Mouse (Mus musculus) limb, embryonic 14.5 days (tissue): Measurements from ENCODE around the gene BC030867. TPM values are rescaled to one million over a fixed set of nuclear protein-coding genes. Genes with fewer than 3 reads are reported as not detected.
A peak's percentile ranks its signal among the peaks of the same experiment; 100 is the strongest.

Source experiments
- ATAC-seq: fragments of 200-750 bp; cut with Nextera tagmentation; 2 replicates; pipeline ENCODE4 v1.8.0; 2017; ENCODE audit warnings: low read depth, moderate number of reproducible peaks, moderate TSS enrichment; ENCODE audit not compliant: low FRiP score
- DNase-seq: peaks from one replicate; pipeline ENCODE4 v3.0.0-alpha.2; 2015; ENCODE audit warnings: low spot score
- H3K27ac ChIP-seq: fragments of 300-500 bp; sonication (generic); replicated peaks from 2 replicates; pipeline ENCODE4 v1.5.1; 2014; ENCODE audit warnings: low read depth, mild to moderate bottlenecking, low read length, moderate library complexity, mixed read lengths
- H3K27me3 ChIP-seq: fragments of 300-500 bp; sonication (generic); 2 replicates; pipeline ENCODE4 v1.6.1; 2014; ENCODE audit warnings: low read length, mixed read lengths; ENCODE audit not compliant: control insufficient read depth, insufficient read depth
- H3K36me3 ChIP-seq: fragments of 300-500 bp; sonication (generic); 2 replicates; pipeline ENCODE4 v1.6.1; 2014; ENCODE audit warnings: mild to moderate bottlenecking, low read length, moderate library complexity, mixed read lengths; ENCODE audit not compliant: control insufficient read depth, insufficient read depth
- H3K4me1 ChIP-seq: fragments of 300-500 bp; sonication (generic); 2 replicates; pipeline ENCODE4 v1.6.1; 2014; ENCODE audit warnings: antibody characterized with exemption, low read length, mixed read lengths; ENCODE audit not compliant: control insufficient read depth, insufficient read depth
- H3K4me2 ChIP-seq: fragments of 300-500 bp; sonication (generic); replicated peaks from 2 replicates; pipeline ENCODE4 v1.6.1; 2014; ENCODE audit warnings: low read depth, mild to moderate bottlenecking, low read length, moderate library complexity; ENCODE audit not compliant: severe bottlenecking
- H3K4me3 ChIP-seq: fragments of 300-500 bp; sonication (generic); replicated peaks from 2 replicates; pipeline ENCODE4 v1.5.1; 2014; ENCODE audit warnings: low read length
- H3K9ac ChIP-seq: fragments of 300-500 bp; sonication (generic); 2 replicates; pipeline ENCODE4 v1.6.1; 2014; ENCODE audit warnings: mild to moderate bottlenecking, low read depth, low read length, moderate library complexity; ENCODE audit not compliant: severe bottlenecking
- H3K9me3 ChIP-seq: fragments of 300-500 bp; sonication (generic); 2 replicates; pipeline ENCODE4 v1.6.1; 2016; ENCODE audit warnings: low read length; ENCODE audit not compliant: control insufficient read depth
- POLR2A ChIP-seq: fragments of 200-500 bp; IDR thresholded peaks from 2 replicates; pipeline ENCODE4 v1.8.0; 2012; ENCODE audit warnings: inconsistent platforms, mild to moderate bottlenecking, moderate library complexity, borderline replicate concordance; ENCODE audit not compliant: insufficient read depth, insufficient read length; ENCODE audit errors: extremely low read depth
- WGBS: fragments of 180-500 bp; shearing (Covaris S2); extraction: QIAGEN DNeasy Blood & Tissue Kit; methylation state at CpG from one replicate; pipeline ENCODE4 v1.1.7; 2014; 5-methylcytosine and 5-hydroxymethylcytosine counted together
- polyA plus RNA-seq, 2 experiments: library from polyadenylated mRNA; depleted of rRNA in 1 of 2; stranded (reverse) in 1 of 2; unstranded in 1 of 2; fragments of >200 nt; fragmentation: Nextera tagmentation in 1 of 2; extraction: Ambion mirVana in 1 of 2; gene quantifications; 2 replicates each; pipeline versions ENCODE4 v1.2.1 to v1.2.3; 2012 to 2014

BC030867 gene
- polyA plus RNA-seq (2012; rRNA removed) (14.2 and 15.4 TPM in 2 replicates), polyA plus RNA-seq (2014; fragmentation: Nextera tagmentation; extraction: Ambion mirVana) (11.8 and 11.9 TPM in 2 replicates)

DNA sequence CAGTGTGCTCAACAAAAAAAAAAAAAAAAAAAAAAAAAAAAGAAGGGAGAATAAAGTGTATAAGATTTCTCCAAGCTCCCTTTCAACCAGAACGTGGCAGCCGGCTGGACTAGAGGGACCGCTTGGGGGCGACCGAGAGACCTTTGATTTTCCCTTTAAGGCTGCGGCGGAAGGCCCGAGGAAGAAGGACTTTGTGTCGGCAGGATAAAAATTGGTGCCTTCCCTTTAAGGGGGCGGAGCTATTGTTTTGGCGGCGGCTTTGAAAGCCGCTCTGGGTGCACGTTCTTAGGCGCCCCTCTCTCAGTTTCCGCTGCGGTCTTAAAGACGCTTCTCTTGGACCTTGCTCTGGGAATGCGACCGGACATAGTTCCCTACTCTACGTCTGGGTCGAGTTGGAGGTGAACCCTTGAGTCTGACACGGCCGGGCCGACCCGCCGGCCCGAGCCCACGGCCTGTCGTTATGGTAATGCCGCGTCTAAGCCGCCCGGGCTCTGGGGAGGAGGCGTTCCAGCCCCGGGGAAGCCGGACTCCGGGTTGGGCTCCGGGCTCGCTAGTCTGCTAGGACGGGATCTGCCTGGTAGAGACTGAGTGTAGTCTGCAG, at the start of gene BC030867:
Gene BC030867, plus strand, starts transcription at position 253 of the 601 bp plus-strand sequence.
- H3K4me3 ChIP-seq: peak within 1 kb of the TSS; percentile 70
- no peak within 1 kb of the TSS for H3K27ac ChIP-seq
- peak within 1 kb of the TSS; percentile 64 for H3K9ac ChIP-seq
- WGBS: 0% methylated on average over 38 of the region's 41 CpGs
- no peaks in the 10 kb centered on the region for H3K9me3 ChIP-seq
- DNase-seq (peak; percentile 98), ATAC-seq (peak; percentile 67)
- H3K4me2 ChIP-seq: peak within 1 kb of the TSS; percentile 96
- peaks cover 19% of the 10 kb centered on the region; the same call in 1 of the 2 replicates for H3K4me1 ChIP-seq
- peak; percentile 22; the same call in 1 of the 2 replicates for TF ChIP-seq POLR2A
- H3K36me3 ChIP-seq: peaks cover 10% of the 10 kb centered on the region; the same call in 1 of the 2 replicates
- H3K27me3 ChIP-seq: no peaks in the 10 kb centered on the region

DNA sequence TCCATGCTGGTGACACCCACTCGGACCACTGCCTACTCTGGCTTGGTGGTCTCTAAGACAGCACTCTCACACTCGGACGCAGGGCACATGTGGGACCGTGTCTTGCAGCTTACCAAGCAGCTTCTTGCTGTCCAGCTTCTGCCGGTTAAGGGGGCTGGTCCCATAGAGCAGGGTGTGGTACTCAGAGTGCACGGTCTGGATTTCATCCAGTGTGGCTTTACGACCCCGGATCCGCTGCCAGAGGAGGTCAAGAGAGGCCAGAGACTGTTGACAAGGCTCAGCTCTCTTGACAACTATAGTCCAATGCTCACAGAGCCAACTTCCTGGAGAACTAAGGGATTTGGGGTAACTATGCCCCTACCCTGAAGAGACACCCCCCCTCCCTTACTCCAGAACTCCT, 48.8 kb upstream of the BC030867 start:
- H3K9me3 ChIP-seq: no peaks in the 10 kb centered on the region
- DNase-seq (no peak), ATAC-seq (no peak)
- H3K9ac ChIP-seq: no peak overlapping the region
- H3K36me3 ChIP-seq: peaks cover 98% of the 10 kb centered on the region
- no peaks in the 10 kb centered on the region for H3K27me3 ChIP-seq
- no peak overlapping the region for H3K4me3 ChIP-seq
- no peak overlapping the region for H3K27ac ChIP-seq
- TF ChIP-seq POLR2A: no peak
- WGBS: 35% methylated on average over 9 of the region's 9 CpGs
- no peak overlapping the region for H3K4me2 ChIP-seq
- H3K4me1 ChIP-seq: no peaks in the 10 kb centered on the region

DNA sequence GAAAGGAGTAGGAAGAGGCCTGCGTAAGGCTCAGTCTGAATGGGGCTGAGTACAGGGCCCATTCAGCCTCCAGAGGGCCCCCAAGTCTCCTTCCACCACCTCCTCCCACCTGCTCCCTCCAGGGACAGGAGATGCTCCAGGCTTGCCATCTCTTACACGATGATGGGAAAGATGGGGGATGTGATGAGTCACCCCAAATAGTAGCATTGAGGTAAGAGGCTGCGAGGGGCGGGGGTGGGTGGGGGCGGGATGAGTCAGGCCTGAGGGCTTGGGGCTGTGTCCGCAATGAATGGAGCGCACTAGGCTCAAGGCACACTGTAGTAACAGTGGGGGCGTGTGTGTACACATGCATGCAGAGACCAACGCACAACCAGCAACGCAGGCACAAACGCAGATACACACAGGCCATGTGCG, 47.3 kb upstream of the BC030867 start:
- DNase-seq: no peak
- TF ChIP-seq POLR2A: no peak
- peaks cover 98% of the 10 kb centered on the region for H3K36me3 ChIP-seq

DNA sequence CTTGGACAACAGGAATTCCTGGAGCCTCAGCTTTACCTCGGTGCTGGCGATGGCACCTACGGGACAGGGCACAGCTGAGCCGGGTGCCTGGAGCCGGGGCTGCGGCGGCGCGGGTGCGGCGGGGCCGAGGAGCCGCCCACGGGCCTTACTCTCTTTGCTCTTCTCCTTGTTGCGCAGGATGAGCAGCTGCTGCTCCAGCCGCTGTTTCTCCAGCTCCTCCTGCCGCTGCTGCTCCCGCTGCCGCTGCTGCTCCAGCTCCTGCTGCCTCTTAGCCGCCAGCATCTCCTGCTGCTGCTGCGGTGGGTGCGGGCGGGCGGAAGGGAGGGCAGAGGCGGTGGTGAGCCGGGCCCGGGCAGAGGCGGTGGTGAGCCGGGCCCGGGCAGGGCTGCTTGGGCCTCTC, 42.2 kb upstream of the BC030867 start:
- Histone ChIP-seq H3K4me3 (no peak overlapping the region), H3K36me3 (peaks cover 57% of the 10 kb centered on the region), H3K27me3 (no peaks in the 10 kb centered on the region), H3K9ac (no peak overlapping the region), H3K4me1 (peaks cover 12% of the 10 kb centered on the region), H3K27ac (no peak overlapping the region), H3K9me3 (no peaks in the 10 kb centered on the region), H3K4me2 (no peak overlapping the region)
- no peak for ATAC-seq
- 78% methylated on average over 16 of the region's 30 CpGs for WGBS
- no peak for DNase-seq
- no peak for TF ChIP-seq POLR2A

More for the DNA sequence above, 47.3 kb upstream of the BC030867 start:
- Histone ChIP-seq H3K27me3 (no peaks in the 10 kb centered on the region), H3K9ac (no peak overlapping the region), H3K4me2 (no peak overlapping the region), H3K27ac (no peak overlapping the region), H3K4me3 (no peak overlapping the region), H3K4me1 (no peaks in the 10 kb centered on the region), H3K9me3 (no peaks in the 10 kb centered on the region)
- 85% methylated on average over 12 of the region's 12 CpGs for WGBS
- ATAC-seq: no peak

- Histone ChIP-seq H3K27me3 (no peaks in the 10 kb centered on the region), H3K27ac (no peak overlapping the region), H3K4me1 (peaks cover 17% of the 10 kb centered on the region), H3K36me3 (peaks cover 42% of the 10 kb centered on the region), H3K4me2 (no peak overlapping the region), H3K9me3 (no peaks in the 10 kb centered on the region), H3K4me3 (no peak overlapping the region), H3K9ac (no peak overlapping the region)
- no peak for TF ChIP-seq POLR2A
- peak; percentile 56 for DNase-seq
- peak; percentile 27; the same call in 1 of the 2 replicates for ATAC-seq
- 56% methylated on average over 11 of the region's 11 CpGs for WGBS
Observed at GRCm38 (mm10) chr11:102207825-102208777, 40.6 kb upstream of the BC030867 start.
